Mouse (Mus musculus): ENCODE measurements at regions not wholly inside any gene's neighbourhood (a gene's known extent, or its start where the extent isn't known, plus 50 kb on each side); places are given as distances from the start of the nearest gene placed in this dataset.
"Not testable (repeated sequence)": the region's sequence is repeated elsewhere in the genome, so short reads cannot be mapped to it uniquely, and the experiment has no call there.

DNA sequence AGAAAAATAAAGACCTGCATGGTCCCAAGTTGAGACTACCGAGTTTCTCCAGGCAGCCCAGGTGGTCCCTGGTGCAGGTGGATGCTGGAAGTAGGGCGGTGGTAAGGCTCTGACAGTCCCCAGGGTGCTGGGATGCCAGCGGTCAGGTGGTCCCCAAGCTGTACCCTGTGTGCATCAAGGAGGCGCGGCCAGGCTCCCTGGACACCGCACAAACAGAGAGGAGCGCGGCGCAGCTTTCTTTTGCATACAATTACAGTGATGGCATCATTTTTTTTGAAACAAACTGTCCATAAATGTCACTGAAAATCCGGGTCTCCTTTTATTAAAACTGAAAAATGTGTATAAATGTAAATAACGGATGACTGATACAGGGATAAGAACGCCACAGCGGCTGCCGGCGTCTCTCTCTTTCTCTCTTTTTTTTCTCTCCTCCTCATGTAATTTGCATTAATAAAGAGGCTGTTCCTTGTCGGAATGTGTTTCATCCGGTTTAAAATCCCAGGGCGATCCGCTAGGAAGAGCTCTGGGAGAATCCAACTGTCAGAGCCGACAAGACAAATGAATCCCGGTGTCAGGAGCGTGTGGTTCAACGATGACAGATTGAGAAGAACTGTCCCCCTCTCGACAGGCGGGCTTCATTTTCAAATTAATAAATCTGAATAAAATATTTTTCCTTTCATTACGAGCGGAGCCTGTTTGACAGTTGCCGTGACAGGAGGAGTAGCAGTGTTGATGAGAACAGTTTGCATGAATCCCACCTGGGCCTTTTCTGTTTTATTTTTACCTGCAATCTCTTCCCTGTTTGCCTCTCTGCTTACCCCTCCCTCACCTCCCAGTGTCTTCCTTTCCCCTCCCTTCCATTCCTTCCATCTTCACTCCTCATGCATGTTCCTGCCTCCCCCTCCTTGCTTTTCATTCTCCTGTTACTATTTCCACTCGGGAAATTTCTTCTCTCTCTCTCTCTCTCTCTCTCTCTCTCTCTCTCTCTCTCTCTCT is 244.6 kb upstream of the Pbx1 start:
- peak in 1 of 2 experiments; percentile 9 for DNase-seq

DNA sequence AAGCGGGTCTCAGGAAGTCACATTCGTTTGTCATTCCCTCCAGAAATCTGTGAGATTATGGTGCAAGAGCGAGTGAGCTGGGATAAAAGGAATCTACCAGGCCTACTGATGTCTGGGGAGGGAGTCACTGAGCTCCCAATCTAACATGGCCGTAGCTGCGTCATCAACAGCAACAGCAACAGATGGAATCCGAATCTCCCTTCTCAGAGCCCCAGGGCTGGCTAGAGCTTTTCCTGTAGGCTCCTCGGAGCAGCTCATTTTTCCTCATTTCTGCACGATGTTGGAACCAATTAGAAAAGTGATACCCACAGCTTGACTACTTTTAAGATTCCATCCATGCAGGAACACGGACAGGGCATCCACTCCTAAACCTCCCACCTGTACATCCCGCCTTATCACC is 243.7 kb upstream of the Pbx1 start:
- DNase-seq = no peak

DNA sequence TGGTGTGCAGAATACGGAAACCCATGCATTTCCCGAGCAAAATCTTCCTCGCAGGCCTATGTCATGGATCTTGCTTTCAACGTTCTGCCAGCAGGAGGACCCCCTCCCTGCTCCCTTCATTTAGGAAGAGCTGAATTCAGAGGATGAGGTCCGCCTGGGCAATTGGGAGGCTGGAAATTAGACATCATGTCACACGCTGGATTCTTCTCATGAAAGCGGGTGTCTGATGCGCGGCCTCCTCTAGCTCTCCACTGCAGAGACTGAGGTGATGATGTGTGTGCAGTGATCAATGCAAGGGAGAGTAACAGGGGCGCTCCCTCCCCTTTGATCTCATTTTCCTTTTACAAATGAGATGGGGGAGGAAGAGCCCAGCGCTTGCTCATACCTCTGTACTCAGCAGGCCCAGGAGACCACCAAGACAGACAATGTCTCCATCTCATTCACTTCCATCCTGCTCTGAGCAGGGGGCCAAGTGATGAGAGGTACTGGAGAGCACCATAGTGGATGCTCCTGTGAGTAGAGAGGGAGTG is 230.8 kb upstream of the Pbx1 start:
- no peak for DNase-seq

DNA sequence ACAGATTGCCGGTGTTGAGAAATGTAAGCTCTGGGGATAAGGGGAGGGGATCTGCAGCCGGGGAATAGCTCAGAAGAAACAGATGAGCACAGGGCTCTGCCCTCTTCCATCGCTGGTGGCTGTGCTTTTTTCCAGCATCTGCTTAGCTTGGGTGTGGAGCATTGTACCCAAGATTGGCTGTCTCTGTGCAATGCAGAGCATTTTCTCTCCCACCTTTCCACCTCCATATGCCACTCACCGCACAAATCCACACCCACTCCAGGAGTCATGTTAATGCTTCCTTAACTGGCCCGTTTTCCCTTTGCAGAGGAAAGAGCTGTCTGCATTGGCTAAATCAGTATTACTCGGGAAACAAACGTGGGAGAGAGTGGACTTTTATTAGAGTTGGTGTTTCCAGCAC is 228.9 kb upstream of the Pbx1 start:
- DNase-seq = no peak

DNA sequence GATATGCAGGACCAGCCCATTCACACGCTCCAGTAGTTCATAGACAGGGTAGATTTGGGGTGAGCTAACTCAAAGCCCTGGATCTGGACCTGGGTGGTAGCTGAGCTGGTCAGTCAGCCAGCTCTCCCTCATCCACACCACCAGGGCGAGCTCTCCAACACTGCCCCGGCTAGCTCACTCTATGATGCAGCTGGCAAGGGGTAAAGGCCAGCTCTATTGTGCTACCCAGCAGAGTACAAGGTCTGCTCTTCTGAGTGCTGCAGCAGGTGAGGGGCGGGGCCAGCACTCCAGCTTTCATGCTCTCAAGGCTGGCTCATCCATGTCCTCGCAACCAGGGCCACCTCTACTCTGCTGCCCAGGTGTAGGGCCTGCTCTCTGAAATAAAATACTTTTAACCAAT is 227.5 kb upstream of the Pbx1 start:
- no peak for DNase-seq

DNA sequence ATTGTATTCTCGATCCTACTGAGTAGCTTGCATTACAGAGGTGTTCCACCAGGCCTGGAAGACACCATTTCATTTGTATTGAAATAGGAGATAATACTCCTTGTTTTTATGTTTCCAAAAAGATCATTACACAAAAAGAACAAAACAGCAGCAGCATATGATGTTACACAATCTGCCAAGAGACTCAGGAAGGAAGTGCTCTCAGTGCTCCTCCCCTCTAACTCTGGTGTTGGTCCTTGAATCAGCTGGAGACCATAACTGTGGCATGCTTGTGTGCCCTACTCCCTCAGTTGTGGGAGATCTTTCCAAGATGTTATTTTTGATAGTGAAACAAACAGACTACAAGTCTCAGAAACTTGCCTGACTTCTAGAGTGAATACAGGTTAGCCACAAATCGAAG is 200.8 kb upstream of the Pbx1 start:
- no peak for DNase-seq

DNA sequence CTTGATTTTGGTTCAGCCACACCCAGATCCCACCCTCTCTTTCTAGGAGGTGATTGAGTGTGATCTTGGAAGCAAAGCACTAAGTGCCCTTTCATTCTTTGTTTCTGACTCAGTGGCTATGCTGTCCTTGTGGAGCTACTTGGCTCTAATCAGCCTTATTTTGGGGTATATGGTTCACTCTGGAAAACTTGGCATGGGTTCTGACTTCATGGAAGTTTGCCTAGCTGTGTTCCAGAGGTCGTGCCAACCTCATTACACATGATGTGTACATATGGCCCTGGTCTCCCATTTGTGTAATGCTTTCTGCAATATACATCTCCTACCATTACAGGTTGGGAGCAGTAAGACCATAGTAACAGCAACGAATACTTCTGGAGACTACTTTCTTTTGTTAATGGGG is 199.9 kb upstream of the Pbx1 start:
- no peak for DNase-seq

DNA sequence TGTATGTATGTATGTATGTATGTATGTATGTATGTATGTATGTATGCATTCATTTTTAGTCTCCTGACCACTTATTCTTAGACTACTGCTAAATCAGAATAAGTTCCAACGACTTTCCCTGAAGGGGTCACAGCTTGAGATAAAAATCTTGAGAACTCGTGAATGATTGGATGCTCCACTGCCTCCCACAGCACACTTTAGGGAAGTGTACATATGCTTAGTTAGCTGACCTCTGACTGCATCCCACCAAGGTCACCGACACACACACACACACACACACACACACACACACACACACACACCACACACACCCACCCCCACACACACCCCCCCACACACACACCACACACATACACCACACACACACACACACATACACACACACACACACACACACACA is 169.9 kb upstream of the Pbx1 start:
- DNase-seq = not testable (repeated sequence)

DNA sequence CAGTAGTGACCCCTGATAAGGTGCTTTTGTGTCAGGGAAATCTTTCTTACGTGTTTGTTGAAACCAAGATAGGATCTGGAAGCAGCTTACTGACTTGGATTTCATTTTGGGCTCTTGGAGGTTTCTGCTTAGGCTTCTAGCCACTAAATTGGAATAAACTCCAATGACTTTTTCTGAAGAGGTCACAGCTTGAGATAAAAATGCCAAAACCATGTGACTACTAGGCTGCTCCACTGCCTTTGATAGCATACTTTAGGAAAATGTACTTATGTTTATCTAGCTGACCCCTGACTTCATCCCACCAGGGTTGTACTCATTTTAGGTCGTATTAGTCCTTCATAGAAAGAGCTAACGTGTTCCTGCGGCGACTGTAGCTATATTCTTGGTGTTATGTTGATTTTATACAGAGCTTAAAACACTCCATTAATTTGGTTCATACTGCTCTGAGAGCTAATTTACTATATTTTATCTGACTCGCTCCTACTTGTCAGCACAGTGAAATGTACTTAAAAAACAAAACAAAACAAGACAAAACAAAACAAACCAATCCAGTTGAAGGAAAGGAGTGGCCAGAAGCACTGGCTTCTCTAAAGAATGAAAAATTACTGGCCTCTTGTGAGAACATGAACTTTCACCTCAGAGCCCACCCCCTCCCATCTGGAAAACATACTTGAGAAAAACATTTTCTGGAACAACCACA is 168.5 kb upstream of the Pbx1 start:
- no peak for DNase-seq

DNA sequence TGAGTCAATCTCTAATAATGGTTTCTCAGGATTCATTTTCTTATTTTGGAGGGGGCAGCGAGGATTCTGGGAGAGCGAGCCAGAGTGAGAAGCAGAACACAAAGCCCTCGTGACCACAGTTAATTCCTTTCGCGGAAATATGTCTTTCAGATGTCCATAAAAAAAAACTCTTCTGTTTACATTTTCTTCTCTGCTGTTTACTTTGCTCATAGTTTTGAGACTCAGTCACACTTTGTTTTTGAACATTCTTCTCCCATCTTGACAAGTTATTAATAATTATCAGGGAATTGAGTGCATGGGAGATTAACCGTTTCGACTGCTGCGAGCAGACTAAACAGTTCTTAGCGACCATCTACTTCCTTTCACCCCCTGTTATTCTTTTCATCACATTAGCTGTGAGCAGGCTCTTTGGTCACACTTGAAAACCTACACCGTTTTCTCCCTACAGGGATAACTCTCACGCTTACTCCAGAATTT is 166.2 kb upstream of the Pbx1 start:
- no peak for DNase-seq

DNA sequence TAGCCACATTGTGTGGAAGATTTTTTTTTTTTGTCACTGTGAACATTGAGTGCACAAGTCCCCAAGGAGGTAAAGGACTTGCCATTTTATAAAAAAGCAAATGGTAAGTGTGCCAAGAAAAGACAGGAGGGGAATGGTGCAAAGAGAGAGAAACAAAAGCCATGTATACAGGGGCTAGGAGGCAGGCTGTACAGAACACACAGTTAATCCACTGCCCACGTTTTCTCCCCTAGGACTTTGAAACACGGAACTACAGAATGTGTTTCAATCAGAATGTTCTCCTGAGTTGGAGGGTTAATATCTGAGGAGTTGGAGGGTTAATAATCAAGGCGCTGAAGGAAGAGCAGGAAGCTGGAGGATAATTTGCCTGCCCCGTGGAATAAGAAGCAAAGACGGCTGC is 165.4 kb upstream of the Pbx1 start:
- no peak for DNase-seq

DNA sequence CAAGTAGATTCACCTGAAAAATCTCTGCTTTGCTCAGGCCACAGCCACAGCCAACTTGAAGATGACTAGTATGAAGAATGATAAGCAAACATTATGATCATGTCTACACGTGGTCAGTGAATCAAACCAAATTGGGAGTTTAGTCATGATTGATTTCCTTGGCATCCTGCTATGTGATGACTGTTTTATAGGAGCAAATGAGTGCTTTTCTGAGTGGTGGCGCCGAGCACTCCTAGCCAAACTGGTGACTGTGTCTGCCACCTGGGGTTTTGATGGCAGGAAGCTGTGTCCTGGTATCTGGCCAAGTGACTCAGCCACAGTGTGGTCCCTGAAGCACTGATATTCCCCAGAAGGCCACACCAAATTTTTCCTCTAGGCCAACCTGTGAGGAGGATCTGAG is 152.1 kb upstream of the Pbx1 start:
- peak in 1 of 2 experiments; percentile 1 for DNase-seq

DNA sequence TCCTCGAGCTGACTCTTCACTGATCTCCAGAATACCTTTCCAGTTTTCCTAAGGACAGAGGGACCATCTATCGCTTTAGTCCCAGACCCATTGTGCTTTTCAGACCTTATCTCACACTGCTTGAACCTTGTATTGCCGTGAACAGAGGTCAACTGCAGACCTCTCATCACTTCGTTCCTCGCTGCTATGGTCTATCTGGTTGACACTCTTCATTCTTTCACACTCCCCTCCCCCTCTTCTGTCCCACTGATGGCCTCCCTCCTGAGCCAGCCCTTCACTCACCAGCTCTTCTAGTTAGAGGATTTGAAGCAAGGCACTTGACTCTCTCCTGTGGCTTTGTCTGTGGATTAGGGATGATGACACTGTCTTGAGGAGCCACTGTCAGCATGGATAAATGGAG is 150.4 kb upstream of the Pbx1 start:
- DNase-seq = no peak

DNA sequence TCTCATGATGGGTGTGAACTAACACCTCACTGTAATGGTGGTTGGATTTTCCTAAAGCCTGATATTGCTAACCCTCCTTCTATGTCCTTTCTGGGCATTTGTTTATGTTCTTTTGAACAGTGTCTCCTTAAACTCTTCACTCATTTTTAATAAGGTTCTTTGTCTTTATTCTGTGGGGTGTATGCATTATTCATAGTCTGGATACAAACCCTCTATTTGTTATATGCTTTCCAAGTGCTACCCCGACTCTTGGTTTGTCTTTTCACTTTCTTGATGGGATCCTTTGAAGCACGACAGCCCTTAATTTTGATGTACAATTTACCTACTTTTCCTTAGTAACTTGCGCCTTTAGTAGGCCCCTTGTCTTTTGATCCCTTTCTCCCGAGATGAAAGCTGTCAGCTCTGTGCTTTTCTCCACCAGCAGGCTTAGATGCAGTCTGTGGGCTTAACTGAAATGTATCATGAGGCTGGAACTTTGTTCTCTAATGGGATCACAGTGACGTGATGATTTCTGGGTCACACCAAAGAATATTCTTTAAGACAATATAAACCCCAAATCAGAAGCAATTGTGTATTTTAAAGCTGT is 138.0 kb upstream of the Pbx1 start:
- no peak for DNase-seq

DNA sequence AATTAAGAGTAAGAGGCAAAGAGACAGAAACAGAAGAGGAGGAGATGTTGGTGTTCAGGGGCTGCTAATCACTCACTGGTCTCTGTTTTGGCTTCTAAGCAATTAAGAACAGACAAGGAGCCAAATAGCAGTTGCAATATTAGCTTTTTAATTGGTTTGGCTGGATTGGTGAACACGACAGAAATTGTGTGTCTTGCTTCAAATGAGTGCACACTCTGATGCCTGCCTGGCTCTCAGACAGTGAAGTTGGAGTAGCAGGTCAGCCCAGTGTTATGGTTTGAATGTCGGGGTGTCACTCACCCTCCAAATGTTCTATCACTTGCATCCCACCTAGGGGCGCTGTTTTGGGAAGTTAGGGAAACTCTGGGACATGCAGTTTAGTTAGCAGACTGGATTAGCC is 120.3 kb upstream of the Pbx1 start:
- no peak for DNase-seq

DNA sequence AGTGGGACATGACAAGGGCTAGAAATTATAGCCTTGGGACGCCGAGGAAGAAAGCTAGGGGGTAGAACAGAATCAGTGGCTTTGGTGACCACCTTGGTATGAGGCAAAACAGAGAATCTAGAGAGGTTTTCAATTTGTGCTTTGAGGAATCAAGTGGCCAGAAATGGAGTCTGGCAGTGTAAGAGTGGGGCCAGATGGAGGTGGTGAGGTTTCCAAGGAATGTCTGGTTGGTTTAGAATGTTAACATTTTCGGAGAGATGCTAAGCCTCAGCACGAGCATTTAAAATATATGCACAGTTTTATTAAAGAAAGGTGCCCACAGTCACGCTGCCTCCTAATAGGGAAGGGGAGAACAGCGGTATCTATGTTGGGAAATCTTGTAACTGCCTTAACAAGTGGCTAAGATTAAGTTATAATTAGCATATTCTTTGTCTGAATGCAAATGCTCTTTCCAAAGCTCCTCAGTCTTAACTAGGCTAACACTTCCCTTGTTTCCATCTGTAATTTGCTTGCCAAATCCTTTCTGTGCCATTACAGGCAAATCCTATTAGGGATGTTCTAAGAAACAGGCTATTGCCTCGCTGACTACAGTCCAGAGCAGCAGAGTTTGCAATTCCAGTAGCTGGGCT is 117.9 kb upstream of the Pbx1 start:
- no peak for DNase-seq

DNA sequence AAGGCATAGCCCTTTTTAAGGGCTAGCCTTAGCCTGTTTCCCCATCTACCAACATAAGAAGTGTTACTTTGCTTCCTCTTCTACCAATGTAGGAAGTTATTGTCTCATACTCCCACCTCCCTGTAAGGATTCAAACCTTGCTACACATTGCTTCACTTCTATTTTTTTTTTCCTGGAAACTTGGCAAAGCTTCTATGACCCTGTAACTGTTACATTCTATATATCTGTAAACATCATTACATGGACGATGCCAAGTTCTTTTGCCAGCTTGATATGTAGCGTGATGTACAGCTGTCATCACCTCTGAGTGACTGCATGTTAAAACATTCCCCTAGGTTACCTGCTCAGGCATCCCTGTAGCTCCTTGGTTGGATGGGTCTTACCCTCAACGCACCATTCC is 114.1 kb upstream of the Pbx1 start:
- no peak for DNase-seq

DNA sequence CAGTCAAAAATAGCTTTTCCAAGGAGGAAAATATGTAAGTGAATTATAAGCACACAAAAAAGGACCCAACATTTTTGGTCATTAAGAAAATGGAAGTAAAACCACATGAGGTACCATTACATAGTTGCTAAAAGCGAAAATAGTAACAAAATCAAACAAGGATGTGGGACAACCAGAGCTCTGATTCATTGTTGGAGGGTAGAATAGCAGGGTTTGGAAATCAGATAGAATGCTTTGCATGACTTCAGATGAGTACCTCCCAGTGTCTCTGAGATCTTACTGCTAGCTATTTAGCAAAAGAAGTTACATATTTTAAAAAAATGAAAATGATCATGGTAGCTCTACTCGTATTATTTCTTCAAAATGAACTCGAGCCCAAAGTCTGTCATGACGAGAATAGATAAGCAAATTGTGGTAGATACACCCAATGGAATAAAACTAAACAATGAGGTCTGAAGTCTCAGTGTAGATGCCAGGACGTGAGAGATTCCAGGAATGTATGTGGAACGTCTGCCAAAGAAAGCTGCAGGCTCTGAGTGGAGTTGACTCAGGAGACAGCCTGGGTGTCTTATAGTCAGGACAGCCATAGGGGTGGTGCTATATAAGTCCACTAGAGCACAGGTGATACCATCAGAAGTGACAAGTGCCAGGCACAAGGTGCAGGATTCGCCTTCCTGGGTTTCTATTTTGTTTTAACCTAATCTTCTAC is 113.2 kb upstream of the Pbx1 start:
- DNase-seq = no peak

DNA sequence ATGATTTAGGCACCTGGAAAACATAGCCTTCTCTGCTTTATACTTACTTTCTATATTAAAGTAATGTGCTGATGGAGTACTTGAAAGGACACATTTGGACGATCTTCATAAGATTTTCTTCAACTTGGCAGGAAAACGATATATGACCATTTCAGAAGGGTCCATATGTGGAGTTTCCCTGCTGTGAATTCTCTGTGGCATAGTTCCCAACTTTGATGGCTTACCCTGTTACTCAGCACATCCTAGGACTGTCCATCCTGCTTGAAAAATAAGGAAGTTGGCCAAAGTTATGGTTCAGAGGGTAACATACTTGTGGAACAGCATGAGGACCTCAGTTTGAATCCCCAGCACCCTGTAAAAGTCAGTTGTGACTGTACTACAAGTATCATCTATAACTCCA is 109.2 kb upstream of the Pbx1 start:
- DNase-seq = no peak

DNA sequence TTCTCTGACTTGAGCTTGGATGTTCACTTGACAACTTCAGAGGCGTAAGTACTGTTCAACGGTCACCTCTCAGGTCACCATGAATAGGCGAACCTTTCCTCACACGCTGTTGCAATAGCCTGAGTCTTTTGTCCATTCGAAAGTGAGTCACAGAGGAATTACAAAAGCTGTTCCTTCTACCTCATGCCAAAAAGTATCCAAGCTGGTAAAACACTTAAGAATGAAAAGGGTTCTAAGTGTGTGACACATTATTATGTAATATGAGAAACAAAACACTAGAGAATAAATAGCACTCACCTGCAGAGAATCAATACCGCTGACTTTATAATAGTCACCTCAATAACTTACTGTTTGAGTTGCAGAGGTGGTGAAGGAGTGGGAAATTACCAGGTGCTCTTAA is 86.0 kb upstream of the Pbx1 start:
- DNase-seq = no peak

DNA sequence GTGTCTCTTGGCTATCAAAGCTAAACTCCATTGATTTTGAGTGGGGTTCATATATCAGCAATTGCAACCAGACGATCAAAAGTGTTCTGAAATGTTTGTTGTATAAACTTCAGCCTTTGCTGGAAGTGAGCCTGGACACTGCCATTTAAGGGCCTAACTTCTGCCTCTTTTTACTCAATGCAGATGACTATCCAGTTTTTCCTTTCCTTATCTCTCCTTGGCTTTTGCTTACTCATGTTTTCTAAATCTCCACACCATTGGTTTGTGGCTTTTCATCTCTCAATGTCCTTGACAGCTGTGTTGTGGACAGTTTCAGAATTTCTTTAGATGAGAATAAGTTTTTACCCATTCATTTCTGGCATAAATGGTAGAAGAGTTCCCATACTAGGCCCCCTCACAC is 74.3 kb upstream of the Pbx1 start:
- DNase-seq = no peak

DNA sequence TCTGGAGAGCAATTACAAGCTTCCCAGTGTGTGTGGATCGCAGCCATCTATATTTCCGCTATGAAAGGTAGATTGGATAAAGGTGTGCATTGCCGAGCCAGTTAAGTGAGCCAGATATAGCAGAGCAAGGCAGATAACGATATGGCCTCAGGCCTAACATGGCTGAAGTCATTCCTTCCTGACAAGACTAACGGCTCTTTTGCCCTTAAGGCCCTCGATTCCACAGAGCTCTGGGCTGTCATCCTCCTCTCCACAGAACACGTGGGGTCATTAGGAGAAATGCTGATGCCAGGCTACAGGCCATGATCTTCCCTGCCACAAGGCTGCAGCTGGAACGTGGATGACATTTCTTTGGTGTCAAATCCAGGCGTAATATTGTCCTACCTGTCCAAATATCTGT is 72.7 kb upstream of the Pbx1 start:
- DNase-seq = no peak

All from cerebellum, adult 18-20 months (tissue).